17 mouse cellular contexts compared by ENCODE assay signal in the genomic region with DNA sequence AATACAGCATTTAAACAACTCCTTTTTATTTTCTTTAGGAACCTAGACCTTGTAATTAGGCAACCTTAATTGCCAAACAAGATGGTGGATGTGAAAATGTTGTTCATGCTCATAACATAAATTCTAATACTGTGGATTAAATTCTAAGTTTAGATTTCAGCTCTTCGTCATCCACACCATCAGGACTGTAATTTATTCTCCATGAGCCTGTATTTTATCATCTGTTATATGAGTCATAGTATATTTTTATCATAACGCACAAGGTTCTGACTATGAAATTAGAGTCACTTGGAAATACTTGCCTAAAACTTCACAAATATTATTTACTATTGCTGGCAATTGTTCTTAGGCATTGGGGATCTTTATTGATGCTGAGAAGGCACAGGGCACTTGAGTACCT.
"Had no signal": no experiment of that assay in that cellular context is flagged by ENCODE, and none has a peak within 500 bp of the region (broad histone marks: within the 10 kb centered on the region; RNA-seq: fewer than 3 reads in every experiment).

No protein-coding gene starts in this region.

- ATAC-seq: hindbrain, embryonic 16.5 days; inflammation-experienced regulatory T-cells, adult 6 months; intestine, embryonic 15.5 days; intestine, postnatal 0 days had no signal

- DNase-seq: gastrocnemius, adult 2 months; gastrocnemius, postnatal 10 days; gastrocnemius, postnatal 25 days; heart, adult 18-20 months; heart, postnatal 10 days; heart, postnatal 4 days; kidney, adult 18-20 months; kidney, adult 8-10 months; kidney, postnatal 10 days; kidney, postnatal 25 days; kidney, postnatal 4 days; liver; liver, embryonic 13.5 days had no signal
